Mouse (Mus musculus) lung, postnatal 4 days (tissue): Measurements from ENCODE around the gene Cnst.

ENCODE experiments used
- DNase-seq, 2 experiments: peaks; one replicate each; pipeline ENCODE4 v3.0.0; 2021

Cnst gene

GRCm38 (mm10) chr1:179553949-179554347, 7.8 kb downstream of the Cnst start:
- DNase-seq: no peak

GRCm38 (mm10) chr1:179556921-179557320, 10.8 kb downstream of the Cnst start:
- DNase-seq: peak in 1 of 2 experiments; percentile 57

GRCm38 (mm10) chr1:179559446-179560194, 13.4 kb downstream of the Cnst start:
- DNase-seq: no peak

GRCm38 (mm10) chr1:179560845-179561430, 14.8 kb downstream of the Cnst start:
- DNase-seq: no peak

- no peak for DNase-seq
These were observed 17.0 kb downstream of the Cnst start for GRCm38 (mm10) chr1:179563211-179563610.

- peak in 1 of 2 experiments; percentile 47 for DNase-seq
These were observed 17.8 kb downstream of the Cnst start for GRCm38 (mm10) chr1:179563926-179564325.

GRCm38 (mm10) chr1:179567558-179567957, 21.4 kb downstream of the Cnst start:
- DNase-seq: no peak

- peak; percentile 25 to 48 for DNase-seq
These were observed 22.7 kb downstream of the Cnst start for GRCm38 (mm10) chr1:179568690-179569398.

GRCm38 (mm10) chr1:179570482-179570881, 24.3 kb downstream of the Cnst start:
- no peak for DNase-seq

- no peak for DNase-seq
These were observed 25.5 kb downstream of the Cnst start for GRCm38 (mm10) chr1:179571686-179572085.

GRCm38 (mm10) chr1:179573650-179574206, 27.6 kb downstream of the Cnst start:
- no peak for DNase-seq

GRCm38 (mm10) chr1:179578625-179579024, 32.5 kb downstream of the Cnst start:
- DNase-seq: no peak

GRCm38 (mm10) chr1:179580200-179580599, 34.0 kb downstream of the Cnst start:
- no peak for DNase-seq

GRCm38 (mm10) chr1:179581422-179581821, 35.3 kb downstream of the Cnst start:
- no peak for DNase-seq

- no peak for DNase-seq
These were observed 35.9 kb downstream of the Cnst start for GRCm38 (mm10) chr1:179582021-179582433.

- no peak for DNase-seq
These were observed 36.9 kb downstream of the Cnst start for GRCm38 (mm10) chr1:179583090-179583489.

GRCm38 (mm10) chr1:179584220-179584619, 38.0 kb downstream of the Cnst start:
- no peak for DNase-seq

- DNase-seq: no peak
These were observed 39.5 kb downstream of the Cnst start for GRCm38 (mm10) chr1:179585646-179586045.

- DNase-seq: no peak
These were observed 40.4 kb downstream of the Cnst start for GRCm38 (mm10) chr1:179586430-179587095.

GRCm38 (mm10) chr1:179588230-179588629, 42.1 kb downstream of the Cnst start:
- no peak for DNase-seq

GRCm38 (mm10) chr1:179591639-179592038, 45.5 kb downstream of the Cnst start:
- no peak for DNase-seq

GRCm38 (mm10) chr1:179592143-179592542, 46.0 kb downstream of the Cnst start:
- DNase-seq: no peak

GRCm38 (mm10) chr1:179592972-179593371, 46.8 kb downstream of the Cnst start:
- DNase-seq: no peak
